Mouse (Mus musculus): ENCODE results near the gene Stx11. TPM values are rescaled to one million over a fixed set of nuclear protein-coding genes. Genes with fewer than 3 reads are reported as not detected.

Gene Stx11
- total RNA-seq, 2 experiments from 2014 or later: 0.07 to 0.23 TPM

DNA sequence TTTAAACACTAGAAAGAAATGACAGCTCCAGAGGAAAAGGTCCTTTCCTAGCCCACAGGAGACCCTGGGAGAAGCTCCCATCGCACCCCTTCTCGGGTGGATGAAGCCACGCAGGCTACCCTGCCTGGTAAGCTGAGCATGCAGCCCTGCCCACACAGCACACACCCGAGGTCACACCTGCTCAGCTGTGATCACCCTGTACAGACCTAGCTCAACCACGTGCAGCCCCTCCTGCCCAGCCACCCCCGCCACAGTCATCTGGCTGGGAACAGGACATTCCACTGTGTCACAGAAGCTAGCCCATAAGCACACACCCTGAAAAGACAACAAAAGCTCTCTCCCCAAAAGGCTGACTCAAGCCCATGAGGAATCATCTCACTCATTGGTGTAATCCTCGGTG lies 14.8 kb downstream of the Stx11 start:
- DNase-seq (ENCODE audit: extremely low spot score in 1 of 2, low spot score in 2 of 2): no peak
- no peak overlapping the region for H3K4me3 ChIP-seq
- intact Hi-C loops (cut with DNase I): no loop called here
- no peak overlapping the region for H3K27ac ChIP-seq
- TF ChIP-seq CTCF (IDR thresholded peaks at IDR 0.05): no peak

DNA sequence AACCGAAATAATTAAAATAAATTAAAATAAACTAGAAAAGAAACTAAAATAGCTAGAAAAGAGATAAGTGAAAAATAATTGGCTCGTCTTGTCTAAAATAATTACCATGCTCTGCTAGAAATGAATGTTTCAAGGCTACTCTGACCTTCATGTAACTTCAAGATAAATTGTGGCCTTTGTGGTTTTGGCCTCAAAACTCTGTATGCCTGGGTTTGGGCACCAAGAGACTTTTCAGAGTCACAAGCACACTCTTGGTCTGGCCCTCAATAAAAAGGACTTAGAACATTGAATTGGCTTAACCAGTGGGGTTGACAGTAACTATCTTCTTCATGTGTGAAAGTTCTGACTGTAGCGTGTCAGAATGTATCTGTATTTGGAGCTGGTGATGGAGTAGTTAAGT lies 16.5 kb downstream of the Stx11 start:
- no peak overlapping the region for H3K27ac ChIP-seq
- DNase-seq (ENCODE audit: extremely low spot score in 1 of 2, low spot score in 2 of 2): no peak
- no peak for TF ChIP-seq CTCF (IDR thresholded peaks at IDR 0.05)
- intact Hi-C loops (cut with DNase I): no loop called here
- no peak overlapping the region for H3K4me3 ChIP-seq

- intact Hi-C loops (cut with DNase I): no loop called here
- H3K4me3 ChIP-seq: peak overlapping the region; percentile 45
- TF ChIP-seq CTCF (IDR thresholded peaks at IDR 0.05): no peak
- H3K27ac ChIP-seq: no peak overlapping the region
- peak; percentile 34 to 51 for DNase-seq (ENCODE audit: extremely low spot score in 1 of 2, low spot score in 2 of 2)
Observed at GRCm38 (mm10) chr10:12941018-12941761, 22.9 kb downstream of the Stx11 start.

- Histone ChIP-seq H3K4me3 (no peak overlapping the region), H3K27ac (no peak overlapping the region)
- TF ChIP-seq CTCF (IDR thresholded peaks at IDR 0.05): no peak
- intact Hi-C loops (cut with DNase I): no loop called here
- no peak for DNase-seq (ENCODE audit: extremely low spot score in 1 of 2, low spot score in 2 of 2)
Observed at GRCm38 (mm10) chr10:12938763-12939162, 25.3 kb downstream of the Stx11 start.

GRCm38 (mm10) chr10:12936079-12936478 lies 28.0 kb downstream of the Stx11 start:
- intact Hi-C loops (cut with DNase I): no loop called here
- Histone ChIP-seq H3K4me3 (no peak overlapping the region), H3K27ac (no peak overlapping the region)
- no peak for TF ChIP-seq CTCF (IDR thresholded peaks at IDR 0.05)
- DNase-seq (ENCODE audit: extremely low spot score in 1 of 2, low spot score in 2 of 2): no peak

DNA sequence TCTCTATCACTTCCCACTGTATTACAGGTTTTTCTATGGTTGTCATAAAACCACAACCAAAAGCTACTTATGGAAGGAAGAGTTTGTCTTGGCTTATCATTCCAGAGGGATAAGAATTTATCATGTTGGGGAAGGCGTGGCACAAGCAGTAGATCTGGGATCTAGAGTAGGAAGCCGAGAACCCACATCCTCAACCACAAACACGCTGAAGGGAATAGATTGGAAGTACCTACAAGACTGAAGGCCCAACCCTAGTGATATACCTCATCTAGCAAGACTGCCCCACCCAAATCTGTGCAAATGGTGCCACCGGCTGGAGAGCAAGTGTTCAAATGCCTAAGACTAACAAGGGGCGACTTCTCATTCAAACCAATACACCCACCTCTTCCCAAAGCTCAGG lies 28.5 kb downstream of the Stx11 start:
- intact Hi-C loops (cut with DNase I): no loop called here

DNA sequence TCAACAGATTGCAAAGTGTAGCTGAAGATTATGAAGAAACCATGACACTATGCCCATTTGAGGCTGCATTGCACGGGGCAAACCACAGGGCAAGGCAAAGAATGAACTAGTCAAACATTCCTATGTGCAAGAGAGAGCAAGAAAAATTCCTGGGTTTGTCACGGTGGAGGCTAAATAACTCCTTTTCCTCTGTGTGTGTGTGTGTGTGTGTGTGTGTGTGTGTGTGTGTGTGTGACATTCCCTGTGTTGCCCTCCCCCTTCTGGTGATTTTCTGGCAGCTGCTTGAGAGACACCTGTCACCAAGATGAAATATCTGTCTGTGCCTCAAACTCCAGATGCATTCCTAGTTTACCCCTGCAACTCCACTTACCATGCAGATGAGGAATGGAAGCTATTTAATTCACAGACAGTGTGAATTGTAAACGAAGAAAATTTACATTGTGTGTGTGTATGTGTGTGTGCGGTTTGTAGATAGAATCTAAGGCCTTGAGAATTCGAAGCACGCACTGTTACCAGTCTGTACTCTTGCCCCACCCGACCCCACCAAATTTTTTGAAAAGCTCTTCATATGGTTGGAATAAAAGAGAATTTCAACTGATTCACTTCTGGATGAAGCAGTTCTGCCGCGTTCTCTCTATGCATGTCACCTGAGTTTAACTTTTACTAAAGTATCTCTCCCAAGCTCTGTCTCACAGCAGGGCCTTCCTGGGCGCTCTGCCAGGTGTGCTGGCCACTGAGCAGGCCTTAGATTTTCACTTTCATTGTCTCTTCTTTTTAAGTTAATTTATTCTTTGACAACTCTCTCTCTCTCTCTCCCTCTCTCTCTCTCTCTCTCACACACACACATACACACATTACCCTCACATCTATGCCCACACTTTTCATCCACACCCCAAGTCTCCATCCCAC lies 32.4 kb downstream of the Stx11 start:
- Histone ChIP-seq H3K27ac (no peak overlapping the region), H3K4me3 (no peak overlapping the region)
- intact Hi-C loops (cut with DNase I): no loop called here
- DNase-seq (ENCODE audit: extremely low spot score in 1 of 2, low spot score in 2 of 2): no peak
- no peak for TF ChIP-seq CTCF (IDR thresholded peaks at IDR 0.05)

More for the DNA sequence above, 28.5 kb downstream of the Stx11 start:
- DNase-seq (ENCODE audit: extremely low spot score in 1 of 2, low spot score in 2 of 2): no peak
- no peak for TF ChIP-seq CTCF (IDR thresholded peaks at IDR 0.05)
- no peak overlapping the region for H3K27ac ChIP-seq
- no peak overlapping the region for H3K4me3 ChIP-seq

DNA sequence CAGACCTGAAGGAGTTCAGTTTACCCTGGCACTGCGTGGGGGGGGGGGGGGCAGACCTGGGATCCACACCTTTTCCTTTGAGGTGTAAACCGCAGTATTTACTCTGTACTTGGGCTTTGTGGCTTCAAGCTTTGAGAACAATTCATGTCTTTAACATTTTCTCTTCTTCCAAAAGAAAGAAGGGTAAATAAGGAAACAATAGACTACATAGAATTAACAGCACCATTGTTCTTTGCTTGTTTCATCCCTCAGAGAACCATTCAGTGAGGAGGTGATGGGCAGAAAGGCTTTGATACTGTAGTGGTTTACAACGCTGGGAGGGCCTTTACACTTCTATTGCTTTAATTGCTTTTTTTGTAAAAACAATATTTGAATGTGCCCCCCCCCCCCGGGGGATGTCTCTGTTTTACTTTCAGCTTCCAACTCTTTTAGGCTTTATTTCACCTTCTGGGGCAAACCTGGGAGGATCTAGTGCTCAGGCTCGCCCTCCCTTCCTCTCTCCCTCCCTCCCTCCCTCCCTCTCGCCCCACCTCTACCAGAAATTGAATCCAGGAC lies 33.7 kb downstream of the Stx11 start:
- intact Hi-C loops (cut with DNase I): no loop called here
- no peak for TF ChIP-seq CTCF (IDR thresholded peaks at IDR 0.05)
- DNase-seq (ENCODE audit: extremely low spot score in 1 of 2, low spot score in 2 of 2): no peak
- no peak overlapping the region for H3K4me3 ChIP-seq
- H3K27ac ChIP-seq: no peak overlapping the region

- Histone ChIP-seq H3K27ac (no peak overlapping the region), H3K4me3 (no peak overlapping the region)
- TF ChIP-seq CTCF (IDR thresholded peaks at IDR 0.05): no peak
- intact Hi-C loops (cut with DNase I): no loop called here
- no peak for DNase-seq (ENCODE audit: extremely low spot score in 1 of 2, low spot score in 2 of 2)
Observed at GRCm38 (mm10) chr10:12929857-12930174, 34.3 kb downstream of the Stx11 start.

DNA sequence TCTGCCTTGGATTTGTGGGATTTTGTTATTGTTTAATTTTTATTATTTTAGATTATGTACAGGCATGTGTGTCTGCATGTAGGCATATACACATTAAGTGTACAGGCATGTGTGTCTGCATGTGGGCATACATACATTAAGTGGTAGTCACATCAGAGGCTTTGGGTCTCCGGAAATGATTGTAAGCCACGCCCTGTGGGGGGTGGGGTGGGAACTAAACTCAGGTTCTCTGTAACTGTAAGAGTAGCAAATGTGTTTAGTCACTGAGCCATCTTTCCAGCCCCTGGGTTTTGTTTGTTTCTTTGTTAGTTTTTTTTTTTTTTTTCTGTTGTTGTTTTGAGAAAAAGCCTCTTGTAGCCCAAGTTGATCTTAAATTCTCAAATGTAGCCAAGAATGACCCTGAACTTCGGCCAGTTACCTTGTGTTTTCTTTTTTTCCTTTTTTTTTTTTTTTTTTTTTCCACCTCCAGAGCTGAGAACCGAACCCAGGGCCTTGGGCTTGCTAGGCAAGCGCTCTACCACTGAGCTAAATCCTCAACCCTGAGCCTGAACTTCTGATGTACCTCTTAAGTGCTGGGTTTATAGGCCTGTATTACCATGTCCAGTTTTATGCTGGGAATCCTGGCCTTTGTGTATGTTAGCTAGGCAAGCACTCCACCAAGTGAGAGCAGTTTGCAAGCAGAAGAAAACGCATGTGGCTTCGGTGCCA lies 34.8 kb downstream of the Stx11 start:
- TF ChIP-seq CTCF (IDR thresholded peaks at IDR 0.05): no peak
- no peak overlapping the region for H3K27ac ChIP-seq
- intact Hi-C loops (cut with DNase I): no loop called here
- H3K4me3 ChIP-seq: no peak overlapping the region
- no peak for DNase-seq (ENCODE audit: extremely low spot score in 1 of 2, low spot score in 2 of 2)

- Histone ChIP-seq H3K27ac (no peak overlapping the region), H3K4me3 (no peak overlapping the region)
- no peak for TF ChIP-seq CTCF (IDR thresholded peaks at IDR 0.05)
- intact Hi-C loops (cut with DNase I): no loop called here
- no peak for DNase-seq (ENCODE audit: extremely low spot score in 1 of 2, low spot score in 2 of 2)
Observed at GRCm38 (mm10) chr10:12928193-12928592, 35.9 kb downstream of the Stx11 start.

Data from left cerebral cortex, adult 2 months (tissue).